Mouse (Mus musculus) frontal cortex, postnatal 14 days (tissue): ENCODE data around the gene Lrrc1.
A peak's percentile ranks its signal among the peaks of the same experiment; 100 is the strongest.

Experiments
- DNase-seq, 2 experiments: peaks; one replicate each; pipeline ENCODE4 v3.0.0; 2022; ENCODE audit warnings: low spot score in 2 of 2

The Lrrc1 gene

DNA sequence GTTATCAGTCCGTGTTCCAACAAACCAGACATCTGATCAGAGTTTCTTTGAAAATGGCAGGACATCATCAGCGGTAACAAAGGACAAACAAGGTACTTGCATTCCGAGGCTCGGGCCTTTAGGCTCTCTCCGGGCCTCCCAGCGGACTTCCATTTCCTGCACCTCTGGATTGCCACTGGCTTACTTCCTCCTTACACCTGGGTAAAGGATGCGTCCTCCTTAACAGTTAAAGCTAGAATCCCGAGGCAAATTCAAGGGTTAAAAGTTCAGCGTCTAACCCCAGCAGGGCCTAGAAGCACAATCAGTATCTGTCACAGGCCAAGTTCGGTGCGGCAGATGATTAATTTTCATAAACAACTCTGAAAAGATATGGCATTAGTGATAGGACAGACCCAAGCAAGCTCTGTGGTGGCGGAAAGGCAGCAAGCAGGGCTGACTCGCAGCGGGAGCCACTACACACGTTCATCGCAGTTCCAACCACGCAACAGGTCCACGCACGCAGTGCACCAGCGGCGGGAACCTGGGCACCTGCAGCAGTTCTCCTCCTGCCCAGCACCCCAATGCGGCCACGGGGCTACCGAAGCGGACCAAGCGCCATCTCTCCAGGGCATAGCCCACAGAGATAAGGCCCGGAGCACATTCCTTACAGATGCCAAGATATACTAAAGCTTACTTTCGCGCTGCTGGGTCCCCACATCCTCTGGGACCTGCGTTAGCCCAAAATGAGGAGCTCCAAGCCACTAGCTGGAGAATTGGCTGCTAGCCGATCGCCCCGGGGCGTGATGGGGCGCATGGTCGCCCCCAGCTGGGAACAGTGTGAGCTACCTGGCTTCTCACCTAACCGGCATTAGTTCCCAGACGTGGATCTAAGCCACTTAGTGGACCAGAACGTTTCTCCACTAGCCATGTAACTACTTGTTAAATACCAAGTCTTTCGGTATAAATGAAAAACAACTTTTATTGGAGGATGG lies 1.0 kb downstream of the Lrrc1 start:
- peak in 1 of 2 experiments; percentile 18 for DNase-seq

DNA sequence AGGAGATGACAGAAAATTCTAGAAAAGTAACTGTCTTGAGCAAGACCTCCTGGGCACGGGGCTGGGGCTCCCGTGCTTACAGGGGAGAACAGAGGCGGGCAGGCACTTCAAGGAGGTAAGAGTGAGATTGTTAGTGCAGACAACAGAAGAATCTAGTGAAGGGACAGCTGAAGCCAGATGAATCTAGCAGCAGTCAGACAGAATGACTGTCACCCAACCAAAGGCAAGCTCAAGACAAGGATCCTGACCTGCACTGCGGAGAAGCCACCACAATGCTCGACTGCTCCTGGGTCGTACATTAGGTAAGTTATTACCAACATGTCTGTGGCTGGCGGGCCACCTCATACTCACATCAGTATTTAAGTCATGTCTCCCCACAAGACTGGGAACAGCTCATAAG lies 3.1 kb downstream of the Lrrc1 start:
- no peak for DNase-seq

DNA sequence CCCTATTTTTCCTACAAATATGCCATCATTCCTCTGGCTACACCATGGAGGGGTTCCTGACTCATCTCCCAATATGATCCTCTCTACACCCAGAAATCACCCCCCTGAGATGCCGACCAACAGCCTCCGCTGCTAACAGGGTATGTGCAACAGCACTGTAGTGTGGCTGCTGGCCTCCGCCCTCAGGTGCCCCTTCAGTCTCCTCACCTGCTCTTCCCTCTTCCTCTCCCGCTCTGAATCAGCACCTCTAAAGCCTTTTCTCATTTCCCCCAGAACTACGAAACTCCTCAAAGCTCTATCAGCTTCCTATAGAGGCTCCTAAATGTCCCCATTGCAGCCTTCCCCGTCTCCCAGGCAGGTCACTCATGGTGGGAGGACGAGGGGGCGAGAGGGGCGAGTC lies 5.4 kb downstream of the Lrrc1 start:
- DNase-seq = no peak

DNA sequence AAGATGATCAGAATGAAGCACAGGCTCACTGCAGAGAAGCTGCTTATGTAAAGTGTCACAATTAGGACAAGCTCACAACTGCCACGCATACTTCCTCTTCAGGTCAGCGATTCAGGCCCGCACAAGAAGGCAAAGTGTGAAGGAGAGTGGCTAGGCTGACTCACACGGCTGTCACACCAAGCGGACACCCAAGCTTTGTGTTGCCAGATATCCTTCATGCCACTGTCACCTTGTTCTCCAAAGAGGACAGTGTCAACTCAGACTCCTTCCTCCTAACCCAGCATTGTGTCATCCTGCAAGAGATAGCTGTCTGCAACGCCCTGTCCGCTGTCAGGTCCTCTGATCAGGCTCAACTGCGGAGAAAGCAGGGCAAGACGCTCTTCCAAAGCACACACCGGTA lies 7.3 kb downstream of the Lrrc1 start:
- DNase-seq = no peak

DNA sequence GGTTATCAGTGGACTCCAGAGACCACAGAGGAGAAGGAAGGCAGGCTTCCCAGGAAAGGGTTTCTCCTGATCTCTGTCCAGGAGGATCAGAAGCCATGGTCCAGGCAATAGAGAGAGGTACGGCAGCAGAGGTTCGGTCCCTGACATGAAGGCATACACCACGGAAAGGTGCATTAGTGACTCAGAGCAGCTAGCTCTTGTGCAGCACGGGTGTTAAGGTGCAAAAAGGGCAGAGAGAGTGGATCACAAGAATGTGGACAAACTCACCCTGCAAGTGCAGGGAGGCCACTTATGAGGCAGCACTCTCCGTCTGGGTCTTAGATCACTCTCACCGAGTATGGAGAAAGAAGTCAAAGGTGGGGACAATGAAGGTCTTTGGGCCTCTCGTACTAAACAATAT lies 7.8 kb downstream of the Lrrc1 start:
- DNase-seq = no peak

DNA sequence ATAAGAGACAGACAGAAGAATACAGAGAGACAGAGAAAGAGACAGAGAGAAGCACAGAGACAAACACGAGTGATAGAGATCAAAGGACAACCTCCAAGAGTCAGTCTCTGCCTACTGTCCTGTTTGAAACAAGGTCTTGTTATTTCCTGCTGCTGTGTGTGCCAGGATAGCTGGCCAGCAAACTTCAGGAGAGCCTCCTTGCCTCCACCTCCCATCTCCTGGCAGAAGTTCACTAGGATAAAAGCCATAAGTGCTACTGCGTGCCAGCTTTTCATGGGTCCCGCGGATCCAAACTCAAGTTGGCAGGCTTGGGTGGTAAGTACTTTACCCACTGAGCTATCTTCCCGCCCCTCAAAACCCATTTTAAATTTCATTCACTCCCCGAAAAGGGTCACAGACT lies 8.4 kb downstream of the Lrrc1 start:
- DNase-seq = no peak

DNA sequence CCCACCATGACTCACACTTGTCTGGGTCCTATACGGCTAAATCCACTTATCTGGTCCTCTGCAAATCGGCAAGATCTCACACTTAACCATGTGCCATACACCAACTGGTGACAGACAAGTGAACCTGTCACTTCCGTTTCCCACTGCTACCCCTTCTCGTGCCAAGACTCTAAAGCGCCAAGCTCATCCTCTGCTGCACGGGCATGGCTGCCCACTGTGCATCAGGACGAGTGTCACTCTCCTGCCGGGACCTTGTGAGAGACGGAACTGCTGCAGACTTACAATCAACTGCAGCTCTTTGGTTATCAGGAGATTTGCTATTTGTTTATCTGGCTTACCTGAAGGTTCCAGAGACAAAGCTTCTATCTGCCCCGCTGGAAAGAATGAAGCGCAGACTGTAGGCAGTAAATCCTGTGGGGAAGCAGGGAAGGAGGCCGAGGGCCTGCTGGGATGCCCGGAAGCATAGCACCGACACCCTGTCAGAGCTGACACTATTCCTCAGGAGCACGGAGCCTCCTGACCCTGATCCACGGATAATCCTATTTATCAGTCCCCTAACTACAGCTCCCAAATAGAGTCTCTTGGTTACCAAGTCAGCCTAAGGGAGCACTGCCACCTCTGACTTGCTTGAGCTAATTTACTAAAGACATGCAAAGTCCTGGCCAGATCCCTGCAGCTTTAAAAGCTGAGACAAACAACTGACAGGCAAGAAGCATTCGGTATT lies 9.5 kb downstream of the Lrrc1 start:
- DNase-seq = no peak

DNA sequence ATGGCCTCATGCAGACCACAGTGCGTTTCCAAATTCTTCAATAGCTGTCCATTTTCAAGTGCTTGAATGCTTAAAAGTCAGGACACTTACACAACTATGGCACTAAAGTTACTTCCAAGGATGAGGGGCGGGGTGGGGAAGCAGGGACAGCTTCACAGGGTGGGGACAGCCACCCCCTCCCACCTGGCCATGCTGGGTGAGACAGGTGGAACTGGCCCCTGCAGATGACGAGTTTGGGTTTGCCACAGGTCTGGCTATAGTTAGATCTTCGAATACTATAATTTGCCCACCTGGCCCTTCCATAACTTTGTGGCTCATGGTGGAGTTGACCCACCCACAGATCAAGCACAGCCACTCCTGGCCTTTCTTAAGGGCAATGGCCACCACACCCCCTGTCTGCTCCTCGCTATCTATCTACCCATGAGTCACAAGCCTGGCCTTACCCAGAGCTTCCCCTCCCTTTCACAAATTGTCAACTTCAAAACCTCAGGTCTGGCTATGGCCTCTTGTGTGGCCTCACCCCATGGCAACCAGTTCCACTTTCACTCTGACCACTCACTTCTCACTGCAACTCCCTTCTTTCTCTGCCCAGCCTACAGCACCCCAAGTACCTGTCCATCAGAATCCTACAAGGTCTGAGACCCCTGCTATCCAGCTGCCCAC lies 16.2 kb downstream of the Lrrc1 start:
- no peak for DNase-seq

DNA sequence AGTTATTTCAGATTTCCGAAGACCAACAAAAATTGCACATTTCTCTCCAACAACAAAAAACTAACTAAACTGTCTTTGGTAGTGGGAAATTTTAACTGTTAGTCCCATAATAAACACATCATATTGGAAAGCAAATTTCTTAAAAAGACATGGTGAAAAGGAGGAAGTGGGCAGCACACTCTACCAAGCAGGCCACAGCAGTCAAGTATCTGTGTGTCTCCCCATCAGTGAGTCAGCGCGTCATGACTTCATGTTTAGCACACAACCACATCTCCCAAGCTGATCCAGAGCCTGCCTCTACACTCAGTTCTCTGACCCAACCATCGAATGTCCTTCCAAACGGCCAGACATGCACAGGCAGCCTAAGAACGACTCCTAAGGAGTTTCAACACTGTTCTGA lies 17.5 kb downstream of the Lrrc1 start:
- DNase-seq = no peak

DNA sequence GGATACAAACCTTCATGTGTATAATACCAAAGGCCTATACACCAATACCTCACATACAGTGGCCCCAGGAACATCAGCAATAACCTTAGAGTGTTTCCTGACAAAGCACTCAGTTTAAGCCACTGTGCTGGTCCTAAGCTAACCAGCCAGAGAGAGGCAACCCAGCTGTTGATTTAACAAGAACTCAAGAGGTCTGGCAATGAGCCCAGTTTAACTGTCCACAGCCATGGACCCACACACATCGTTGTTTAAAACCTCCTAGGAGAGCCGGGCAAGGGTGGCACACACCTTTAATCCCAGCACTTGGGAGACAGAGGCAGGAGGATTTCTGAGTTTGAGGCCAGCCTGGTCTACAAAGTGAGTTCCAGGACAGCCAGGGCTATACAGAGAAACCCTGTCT lies 18.0 kb downstream of the Lrrc1 start:
- no peak for DNase-seq

DNA sequence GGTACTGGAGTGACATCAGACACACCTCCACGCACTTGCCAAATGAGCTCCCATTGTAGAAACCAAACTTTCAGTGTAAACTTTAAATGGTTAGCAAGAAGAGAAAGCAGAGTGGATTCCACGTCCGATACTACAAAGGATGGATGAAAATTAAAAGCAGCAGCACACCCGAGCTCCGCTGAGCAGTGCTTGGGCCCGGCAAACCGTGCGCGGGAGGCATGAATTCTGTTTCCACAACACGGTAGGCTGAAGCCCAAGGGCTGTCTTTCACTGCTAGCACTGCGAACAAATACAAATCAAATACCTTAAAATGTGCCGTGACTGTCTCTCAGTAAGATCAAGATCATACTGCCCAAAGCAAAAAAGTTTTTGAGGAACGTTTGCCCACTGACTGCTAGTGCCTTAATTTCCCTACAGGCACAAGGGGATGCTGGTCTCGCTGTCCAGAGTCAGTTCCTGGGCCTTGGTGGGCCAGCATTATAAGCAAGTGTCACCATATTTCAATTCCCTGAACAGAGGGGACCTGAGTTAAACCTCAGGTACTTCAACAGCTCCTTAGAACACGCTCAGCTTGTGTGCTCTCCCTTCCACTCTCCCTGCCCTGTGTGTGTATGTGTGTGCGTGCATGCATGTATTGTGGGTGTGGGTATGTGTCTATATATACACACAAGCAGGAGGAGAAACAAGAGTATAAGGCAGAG lies 18.9 kb downstream of the Lrrc1 start:
- DNase-seq = no peak

DNA sequence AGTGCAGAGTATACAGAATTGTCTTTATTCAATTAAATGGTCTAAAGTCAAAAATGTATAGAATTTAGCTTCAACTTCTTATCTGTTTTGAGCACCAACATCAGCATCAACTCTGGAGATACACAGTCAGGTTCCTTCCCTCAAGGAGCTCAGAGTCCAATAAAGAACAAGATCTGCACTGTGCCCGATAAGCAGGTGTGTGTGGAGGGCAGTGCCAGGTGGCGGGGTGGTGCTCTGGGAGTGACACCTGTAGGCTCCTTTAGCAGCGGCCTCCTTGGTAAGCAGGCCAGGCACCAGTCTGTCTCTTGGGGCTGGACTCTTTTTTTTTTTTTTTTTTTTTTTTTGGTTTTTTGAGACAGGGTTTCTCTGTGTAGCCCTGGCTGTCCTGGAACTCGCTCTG lies 20.9 kb downstream of the Lrrc1 start:
- DNase-seq = no peak

DNA sequence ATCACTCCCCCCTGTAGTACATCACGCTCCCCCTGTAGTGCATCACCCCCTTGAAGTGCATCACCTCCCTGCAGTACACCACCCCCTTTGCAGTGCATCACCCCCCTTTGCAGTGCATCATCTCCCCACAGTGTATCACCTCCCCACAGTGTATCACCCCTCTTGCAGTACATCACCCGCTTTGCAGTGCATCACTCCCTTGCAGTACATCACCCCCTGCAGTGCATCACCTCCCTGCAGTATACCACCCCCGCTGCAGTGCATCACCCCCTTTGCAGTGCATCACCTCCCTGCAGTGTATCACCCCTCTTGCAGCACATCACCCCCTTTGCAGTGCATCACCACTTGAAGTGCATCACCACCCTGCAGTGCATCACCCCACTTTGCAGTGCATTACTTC lies 22.2 kb downstream of the Lrrc1 start:
- DNase-seq = no peak

DNA sequence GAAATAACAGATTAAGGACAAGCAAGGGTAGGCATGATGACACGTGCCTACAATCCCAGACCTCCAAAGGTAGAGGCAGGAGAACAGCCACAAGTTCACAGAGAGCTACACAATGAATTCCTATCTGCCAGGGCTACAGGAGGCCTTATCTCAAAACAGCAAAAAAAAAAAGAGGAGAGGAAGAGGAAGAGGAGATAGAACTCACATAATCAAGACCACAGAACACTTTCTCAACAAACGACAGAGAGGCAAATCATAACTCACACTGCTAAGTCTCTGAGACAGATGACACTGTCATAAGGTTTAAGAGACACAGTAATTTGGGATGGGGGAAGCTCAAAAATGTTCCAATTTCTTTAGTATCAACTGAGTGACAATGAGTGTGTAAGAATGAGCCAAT lies 25.5 kb downstream of the Lrrc1 start:
- no peak for DNase-seq

DNA sequence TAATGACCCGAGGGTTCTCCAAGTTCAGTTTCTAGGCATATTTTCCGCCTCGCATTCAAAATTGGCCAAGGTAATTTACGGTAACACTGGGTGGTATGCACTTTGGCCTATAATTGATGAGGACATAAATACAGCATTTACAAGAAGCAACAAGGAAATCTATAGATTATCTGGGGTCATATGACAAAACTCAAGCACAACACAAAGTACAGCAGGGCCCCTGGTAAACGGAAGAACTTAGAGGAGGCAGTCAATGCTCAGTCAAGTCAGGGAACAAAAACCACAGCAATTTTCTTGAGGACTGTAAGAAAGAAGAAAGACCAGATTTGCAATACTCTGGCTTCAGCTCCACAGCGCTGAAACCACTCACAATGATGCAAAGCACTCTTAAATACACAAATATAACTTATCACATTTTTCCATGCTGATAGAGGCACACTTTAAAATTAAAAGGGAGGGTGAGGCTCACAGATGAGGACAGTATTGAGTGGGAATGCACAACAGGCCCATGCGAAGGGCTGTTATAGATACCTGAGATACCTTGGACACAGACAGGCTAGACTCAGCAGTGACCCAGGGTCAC lies 27.8 kb downstream of the Lrrc1 start:
- DNase-seq = no peak

DNA sequence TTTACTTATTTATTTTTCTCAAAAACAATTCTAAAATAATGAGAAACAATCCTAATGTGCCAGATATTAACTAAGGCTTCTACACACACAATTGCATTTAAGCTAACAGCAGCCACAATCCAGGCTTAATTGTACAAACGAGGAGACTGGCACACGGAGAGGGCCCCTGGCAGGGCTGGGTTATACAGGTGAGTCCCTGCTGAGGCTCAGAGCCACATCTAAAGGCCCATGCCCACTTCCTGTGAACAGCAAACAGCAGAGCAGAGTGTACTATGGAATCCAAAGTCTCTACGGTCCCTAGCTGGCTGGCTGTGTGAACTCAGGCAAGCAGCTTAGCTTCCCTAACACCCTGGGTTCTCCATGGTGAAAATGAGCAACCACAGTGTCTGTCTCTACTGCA lies 30.8 kb downstream of the Lrrc1 start:
- no peak for DNase-seq

DNA sequence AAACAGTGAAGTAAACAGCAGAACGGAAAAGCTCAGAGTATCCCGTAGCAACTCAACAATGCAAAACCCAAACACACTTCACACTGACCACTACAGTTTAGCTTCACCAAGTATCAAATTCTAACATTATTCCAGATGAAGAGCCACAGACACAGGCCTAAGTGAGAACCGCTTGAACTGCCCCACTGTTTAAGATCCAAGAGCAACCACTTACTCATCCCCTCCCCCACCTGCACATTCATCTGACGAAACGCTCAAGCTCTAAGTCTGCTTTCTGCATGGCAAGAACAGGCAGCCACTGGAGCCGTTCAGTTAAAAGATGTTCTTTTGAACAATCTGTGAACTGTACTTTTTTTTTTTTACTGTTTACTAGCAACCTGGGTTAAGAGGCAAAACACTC lies 32.5 kb downstream of the Lrrc1 start:
- no peak for DNase-seq

DNA sequence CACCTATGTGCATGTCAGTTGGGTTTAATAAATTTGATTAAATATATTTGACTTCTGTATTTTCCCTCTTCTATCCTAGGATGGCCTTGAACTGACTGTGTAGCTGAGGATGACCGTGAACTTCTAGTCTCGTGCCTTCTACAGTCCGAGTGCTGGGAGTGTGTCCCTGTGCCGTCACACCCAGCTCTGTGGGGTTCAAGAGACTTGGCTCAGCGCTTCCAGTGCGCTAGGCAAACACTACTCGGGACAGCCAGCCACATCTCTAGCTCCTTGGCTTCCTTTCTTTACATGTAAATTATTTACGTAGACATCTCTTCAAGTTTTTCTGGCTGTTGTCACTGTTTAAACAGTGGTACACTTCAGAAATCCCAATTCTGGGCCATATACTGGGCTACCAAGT lies 34.1 kb downstream of the Lrrc1 start:
- no peak for DNase-seq

DNA sequence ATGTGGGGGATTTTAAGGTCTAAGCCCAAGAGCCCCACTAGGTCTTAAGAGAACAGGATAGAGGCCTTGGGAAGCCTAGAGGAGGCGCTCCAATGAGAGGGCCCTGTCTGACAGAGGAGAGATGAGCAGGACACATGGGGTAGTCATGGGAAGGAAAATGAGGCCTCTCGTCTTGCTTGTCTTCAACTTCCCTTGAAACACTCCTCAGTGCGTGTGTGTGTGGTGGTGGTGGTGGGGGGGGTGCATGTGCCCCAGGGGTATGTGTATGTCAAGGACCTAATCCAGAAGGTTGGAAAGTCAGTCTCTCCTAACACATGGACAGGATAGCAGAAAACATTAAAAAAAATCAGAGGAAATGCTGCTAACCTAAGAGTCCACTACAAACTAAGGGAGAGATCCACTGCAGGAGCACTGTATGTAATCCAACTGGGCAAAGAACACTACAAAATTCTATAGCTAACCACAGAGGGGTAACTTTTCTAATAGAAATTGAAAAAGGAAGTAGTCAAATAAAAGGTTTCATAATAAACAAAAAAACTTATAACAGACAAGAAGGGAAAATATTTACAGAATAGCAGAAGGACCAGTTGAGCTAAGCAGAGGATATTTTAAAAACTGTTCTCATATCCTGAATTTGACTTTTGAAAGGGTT lies 36.8 kb downstream of the Lrrc1 start:
- no peak for DNase-seq

DNA sequence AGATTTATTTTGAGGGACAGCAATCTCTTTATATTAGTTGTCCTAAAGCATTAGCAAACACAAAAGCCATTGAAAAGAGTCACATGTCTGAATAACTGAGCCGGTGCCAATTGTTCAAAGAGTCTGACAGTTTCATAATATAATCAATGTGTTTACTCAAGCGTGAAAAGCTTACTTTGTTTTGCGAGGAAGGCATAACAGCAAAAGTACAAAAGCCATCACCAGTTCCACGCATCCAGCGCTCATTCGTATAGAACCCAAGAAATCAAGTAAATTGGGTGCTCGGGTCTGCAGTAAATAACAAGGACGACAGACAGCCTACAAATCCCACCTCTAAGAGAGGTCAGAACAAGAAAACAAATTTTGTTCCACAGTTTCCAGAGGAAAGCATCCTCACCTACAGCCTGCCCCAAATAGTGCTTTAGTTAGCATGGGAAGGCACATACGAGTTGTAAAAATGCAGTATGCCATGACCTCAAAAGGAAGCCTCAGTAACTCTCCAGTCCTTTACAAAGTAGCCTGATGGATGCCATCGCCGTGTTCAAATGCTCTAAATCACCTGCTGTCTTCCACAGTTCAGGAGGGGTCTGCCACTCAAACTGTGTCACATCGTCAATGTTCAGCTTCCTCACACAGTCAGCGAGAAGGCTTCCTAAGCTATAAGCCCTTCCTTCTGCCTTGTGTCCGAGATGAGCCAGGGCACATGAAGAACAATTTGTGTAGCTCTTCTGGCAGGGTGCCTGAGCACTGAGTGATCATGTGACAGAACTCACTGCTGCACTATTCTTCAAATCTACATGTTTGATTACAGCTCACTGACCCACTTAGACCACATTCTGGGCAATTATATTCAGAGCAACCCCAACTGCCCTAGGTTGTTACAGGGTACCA lies 41.9 kb downstream of the Lrrc1 start:
- DNase-seq = no peak
